Mouse (Mus musculus) spleen, postnatal 36 days (tissue): Measurements from ENCODE around the gene Erp27.

Experiments used
- DNase-seq, 2 experiments: peaks; one replicate each; pipeline ENCODE4 v3.0.0; 2022; ENCODE audit warnings: low spot score in 2 of 2, mixed read lengths in 1 of 2

The Erp27 gene

GRCm38 (mm10) chr6:136866150-136866549 is 55.8 kb downstream of the Erp27 start:
- no peak for DNase-seq

DNA sequence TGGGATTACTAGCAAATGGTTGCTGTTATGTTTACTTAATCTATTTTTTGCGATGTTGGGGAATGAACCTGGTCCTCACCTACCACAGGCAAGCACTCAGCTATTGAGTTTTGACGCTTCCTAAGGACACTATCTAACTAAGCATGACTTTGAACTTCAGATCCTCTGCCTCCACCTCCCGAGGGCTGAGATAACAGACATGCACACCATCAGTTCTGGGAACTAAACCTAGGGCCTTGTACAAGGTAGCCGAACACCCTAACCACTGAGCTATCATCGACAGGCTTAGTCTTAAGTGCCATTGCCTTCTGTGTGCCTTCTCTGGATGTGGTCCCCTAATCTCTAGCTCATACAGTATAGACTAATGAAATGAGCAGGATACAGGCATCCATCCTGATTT is 56.6 kb downstream of the Erp27 start:
- no peak for DNase-seq

DNA sequence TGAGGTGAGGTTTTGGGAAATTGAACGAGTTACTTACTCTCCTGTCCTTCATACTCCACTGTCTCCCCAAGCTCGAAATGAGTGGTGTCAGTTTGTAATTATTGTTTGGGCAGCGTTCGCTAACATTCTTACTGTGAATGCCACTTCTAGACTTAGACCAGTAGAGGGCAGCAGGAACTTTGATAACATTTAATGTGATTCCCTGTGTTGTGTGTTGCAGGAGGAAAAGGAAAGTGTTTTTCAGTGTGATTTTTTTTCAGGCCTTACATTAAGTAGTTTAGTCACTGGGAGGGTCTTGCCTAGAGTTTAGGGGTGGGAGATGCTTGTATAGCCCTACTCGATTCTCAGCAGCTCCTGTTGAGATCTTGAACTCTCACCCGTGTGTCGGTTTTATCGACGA is 61.0 kb downstream of the Erp27 start:
- DNase-seq = peak in 1 of 2 experiments; percentile 42

GRCm38 (mm10) chr6:136858420-136858819 is 63.6 kb downstream of the Erp27 start:
- DNase-seq = no peak

DNA sequence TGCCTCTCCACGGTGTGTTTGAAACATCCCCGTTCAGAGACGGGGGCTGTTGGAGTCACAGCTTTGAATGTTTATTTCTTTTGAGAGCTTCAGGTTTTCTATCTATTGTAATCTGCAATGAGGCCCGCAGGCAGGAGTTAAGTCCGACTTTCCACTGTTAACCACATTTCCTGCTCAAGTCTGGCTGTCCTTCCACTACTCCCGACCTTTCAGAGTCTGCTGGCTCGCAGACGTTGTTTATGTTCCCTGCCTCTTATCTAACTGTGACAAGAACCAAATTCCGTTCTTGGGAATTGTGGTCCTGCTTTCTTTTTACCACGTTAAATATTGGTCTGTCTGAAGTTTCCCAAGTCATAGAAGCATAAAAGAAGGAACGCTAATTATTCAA is 64.1 kb downstream of the Erp27 start:
- no peak for DNase-seq
